Mouse (Mus musculus) liver, embryonic 14.5 days (tissue): ENCODE measurements around the gene Gm48551. TPM values are rescaled to one million over a fixed set of nuclear protein-coding genes. Genes with fewer than 3 reads are reported as not detected.

Experiments
- ATAC-seq: fragments of 200-750 bp; cut with Nextera tagmentation; 2 replicates; pipeline ENCODE4 v1.8.0; 2017; ENCODE audit warnings: moderate number of reproducible peaks, mild to moderate bottlenecking, moderate library complexity; ENCODE audit not compliant: insufficient read depth
- DNase-seq, 3 experiments: peaks; one replicate each; pipeline ENCODE4 v3.0.0-alpha.2; 2012 to 2013; ENCODE audit warnings: low read depth in 3 of 3, low spot score in 3 of 3
- H3K27ac ChIP-seq: fragments of 300-500 bp; sonication (generic); 2 replicates; pipeline ENCODE4 v1.5.1; 2014; ENCODE audit warnings: moderate library complexity, mild to moderate bottlenecking, control low read depth, inconsistent platforms
- H3K27me3 ChIP-seq: fragments of 300-500 bp; sonication (generic); 2 replicates; pipeline ENCODE4 v1.6.1; 2014; ENCODE audit warnings: mild to moderate bottlenecking, low read length, moderate library complexity; ENCODE audit not compliant: control insufficient read depth, insufficient read depth
- H3K36me3 ChIP-seq: fragments of 300-500 bp; sonication (generic); replicated peaks from 2 replicates; pipeline ENCODE4 v1.6.1; 2014; ENCODE audit warnings: low read depth; ENCODE audit not compliant: control insufficient read depth, insufficient read depth
- H3K4me1 ChIP-seq, 2 experiments: fragments of 200-500 bp in 1 of 2; fragments of 300-500 bp in 1 of 2; sonication (generic) in 1 of 2; replicated peaks; 2 replicates each; pipeline ENCODE4 v1.6.1; 2012 to 2014; ENCODE audit warnings: antibody characterized with exemption in 1 of 2, inconsistent platforms in 1 of 2, low read length in 1 of 2; ENCODE audit not compliant: control insufficient read depth in 2 of 2, insufficient read depth in 2 of 2
- H3K4me2 ChIP-seq: fragments of 300-500 bp; sonication (generic); 2 replicates; pipeline ENCODE4 v1.6.1; 2014; ENCODE audit warnings: low read depth, mild to moderate bottlenecking, control low read depth, moderate library complexity
- H3K4me3 ChIP-seq, 2 experiments: fragments of 200-500 bp in 1 of 2; fragments of 300-500 bp in 1 of 2; sonication (generic) in 1 of 2; 2 replicates each; pipeline ENCODE4 v1.5.1; 2012 to 2014; ENCODE audit warnings: low read depth in 2 of 2, low read length in 2 of 2, mild to moderate bottlenecking in 2 of 2, control low read depth in 1 of 2, inconsistent platforms in 1 of 2, moderate library complexity in 1 of 2; ENCODE audit not compliant: insufficient read depth in 1 of 2
- H3K9ac ChIP-seq: fragments of 300-500 bp; sonication (generic); replicated peaks from 2 replicates; pipeline ENCODE4 v1.6.1; 2014; ENCODE audit warnings: mild to moderate bottlenecking, control low read depth, moderate library complexity
- H3K9me3 ChIP-seq: fragments of 300-500 bp; sonication (generic); 2 replicates; pipeline ENCODE4 v1.6.1; 2016; ENCODE audit warnings: low read length, mixed read lengths; ENCODE audit not compliant: control insufficient read depth
- CTCF ChIP-seq: IDR thresholded peaks from 2 replicates; pipeline ENCODE4 v1.5.1; 2016; ENCODE audit warnings: antibody characterized with exemption, low read depth, control low read depth
- EP300 ChIP-seq: IDR thresholded peaks from 2 replicates; pipeline ENCODE4 v1.6.1; 2016; ENCODE audit warnings: antibody characterized with exemption, low read depth
- WGBS: fragments of 180-500 bp; shearing (Covaris S2); extraction: QIAGEN DNeasy Blood & Tissue Kit; methylation state at CpG from one replicate; pipeline ENCODE4 v1.1.7; 2014; ENCODE audit not compliant: insufficient replicate concordance; 5-methylcytosine and 5-hydroxymethylcytosine counted together
- polyA plus RNA-seq, 2 experiments: library from polyadenylated mRNA; depleted of rRNA in 1 of 2; stranded (reverse) in 1 of 2; unstranded in 1 of 2; fragments of >200 nt; fragmentation: Nextera tagmentation in 1 of 2; extraction: Ambion mirVana in 1 of 2; gene quantifications; 2 replicates each; pipeline versions ENCODE4 v1.2.1 to v1.2.3; 2012 to 2014

The Gm48551 gene
- polyA plus RNA-seq, 2 experiments = 0.47 to 1.0 TPM

- ATAC-seq = peak; percentile 5; the same call in 1 of the 2 replicates
- Histone ChIP-seq H3K36me3 (peaks cover 4% of the 10 kb centered on the region), H3K27ac (no peak overlapping the region), H3K4me2 (peak overlapping the region; percentile 63), H3K4me1 (peaks cover 28 to 29% of the 10 kb centered on the region in 2 experiments), H3K27me3 (peaks cover 40% of the 10 kb centered on the region), H3K4me3 (peak overlapping the region; percentile 4 to 29; a peak in 3 of 4 replicates), H3K9me3 (no peaks in the 10 kb centered on the region), H3K9ac (no peak overlapping the region)
- DNase-seq = peak; percentile 56 to 68 (median 62)
- TF ChIP-seq EP300 (no peak), CTCF (peak; percentile 61)
- WGBS = 10% methylated on average over 55 of the region's 55 CpGs
These were observed 37.7 kb upstream of the Gm48551 start for GRCm38 (mm10) chr10:81346453-81347067.

DNA sequence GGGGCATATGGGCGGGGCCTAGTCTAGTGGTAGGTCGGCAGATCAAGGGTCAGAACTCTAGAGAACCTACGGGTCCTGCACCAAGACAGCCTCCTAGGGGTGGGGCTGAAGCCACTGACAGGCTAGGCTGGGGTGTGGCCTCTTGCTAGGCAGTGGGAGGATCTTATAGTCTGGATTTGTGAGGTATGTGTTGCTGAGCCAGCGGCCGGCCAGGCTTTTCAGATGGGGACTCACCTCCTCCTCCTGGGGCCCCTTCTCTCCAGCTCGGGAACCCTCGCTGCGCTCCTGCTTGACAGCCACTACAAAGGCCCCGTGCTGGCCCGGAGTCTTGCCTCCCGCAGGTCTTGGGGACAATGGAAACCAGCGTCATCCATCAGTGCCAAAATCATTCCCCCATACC, 35.1 kb upstream of the Gm48551 start:
- DNase-seq (peak; percentile 67 to 72 (median 68)), ATAC-seq (peak; percentile 29; the same call in 1 of the 2 replicates)
- Histone ChIP-seq H3K9me3 (no peaks in the 10 kb centered on the region), H3K9ac (peak overlapping the region; percentile 93), H3K36me3 (peaks cover 4% of the 10 kb centered on the region), H3K4me1 (peaks cover 40 to 43% of the 10 kb centered on the region in 2 experiments), H3K4me3 (peak overlapping the region; percentile 79 to 84), H3K27me3 (peaks cover 15% of the 10 kb centered on the region), H3K27ac (peak overlapping the region; percentile 80), H3K4me2 (peak overlapping the region; percentile 79)
- 10% methylated on average over 12 of the region's 12 CpGs for WGBS
- TF ChIP-seq EP300 = no peak
- TF ChIP-seq CTCF = peak; percentile 35; the same call in 1 of the 2 replicates

GRCm38 (mm10) chr10:81349961-81350350, 34.3 kb upstream of the Gm48551 start:
- peak overlapping the region; percentile 93 for H3K9ac ChIP-seq
- peaks cover 4% of the 10 kb centered on the region for H3K36me3 ChIP-seq
- ATAC-seq = no peak; the same call in 1 of the 2 replicates
- H3K4me3 ChIP-seq = peak overlapping the region; percentile 79 to 84
- under 1% methylated on average over 29 of the region's 29 CpGs for WGBS
- DNase-seq = no peak
- peaks cover 40 to 43% of the 10 kb centered on the region in 2 experiments for H3K4me1 ChIP-seq
- peak overlapping the region; percentile 79 for H3K4me2 ChIP-seq
- TF ChIP-seq CTCF (no peak), EP300 (no peak)
- no peaks in the 10 kb centered on the region for H3K9me3 ChIP-seq
- peaks cover 8% of the 10 kb centered on the region for H3K27me3 ChIP-seq
- peak overlapping the region; percentile 80 for H3K27ac ChIP-seq

DNA sequence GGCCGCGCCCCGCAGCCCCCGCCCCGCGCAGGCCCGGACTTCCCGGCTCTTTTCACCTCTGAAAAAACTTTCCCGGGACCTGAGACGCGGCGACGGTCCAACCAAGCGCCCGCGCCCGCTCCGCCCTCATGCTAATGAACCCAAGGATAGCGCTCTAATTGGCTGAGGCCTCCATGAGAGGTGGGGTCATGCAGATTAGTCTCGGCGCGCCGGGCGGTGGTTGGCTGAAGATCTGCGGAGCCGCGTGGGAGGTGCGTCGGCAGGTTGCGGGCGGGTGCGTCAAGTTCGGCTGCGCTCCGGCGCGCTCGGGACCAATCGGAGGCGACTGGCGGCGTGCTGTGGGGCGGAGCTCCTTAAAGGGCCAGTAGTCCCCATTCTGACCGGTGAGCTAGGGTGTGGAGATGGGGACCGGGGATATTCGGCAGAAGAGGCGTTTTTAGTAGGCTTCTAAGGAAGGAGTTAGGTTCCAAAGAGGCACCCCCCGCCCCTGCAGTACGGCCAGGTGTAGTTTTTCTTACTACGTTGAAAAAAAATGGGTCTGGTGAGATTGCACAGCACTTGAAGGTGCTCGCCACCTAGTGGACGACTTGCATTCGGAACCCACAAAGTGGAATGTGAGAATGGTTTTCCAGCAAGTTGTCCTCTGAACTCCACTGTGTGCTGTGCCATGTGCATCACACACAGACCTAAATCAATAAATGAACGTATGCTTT, 33.8 kb upstream of the Gm48551 start, which contains the start of gene Hmg20b:
TSS of gene Hmg20b (minus strand) at position 130 of the 713 bp plus-strand sequence.
- H3K4me1 ChIP-seq = peaks cover 40 to 43% of the 10 kb centered on the region in 2 experiments
- H3K9me3 ChIP-seq = no peaks in the 10 kb centered on the region
- peaks cover 3% of the 10 kb centered on the region; the same call in 1 of the 2 replicates for H3K27me3 ChIP-seq
- under 1% methylated on average over 54 of the region's 54 CpGs for WGBS
- peak; percentile 99 for DNase-seq
- peaks cover 4% of the 10 kb centered on the region for H3K36me3 ChIP-seq
- peak within 1 kb of the TSS; percentile 79 to 84 for H3K4me3 ChIP-seq
- H3K4me2 ChIP-seq = peak within 1 kb of the TSS; percentile 79
- peak; percentile 96 for TF ChIP-seq CTCF
- TF ChIP-seq EP300 = no peak
- peak within 1 kb of the TSS; percentile 80 for H3K27ac ChIP-seq
- ATAC-seq = peak; percentile 90
- H3K9ac ChIP-seq = peak within 1 kb of the TSS; percentile 93
